Mouse (Mus musculus) embryonic fibroblast, embryonic 13.5 days (primary cell): ENCODE measurements around the gene Tsku. TPM values are rescaled to one million over a fixed set of nuclear protein-coding genes. Genes with fewer than 3 reads are reported as not detected.

Experiments used
- H3K27ac ChIP-seq: 2 replicates; pipeline ENCODE4 v1.5.1; 2012; ENCODE audit warnings: low read length, control low read depth, inconsistent platforms; ENCODE audit not compliant: insufficient read depth
- H3K4me1 ChIP-seq: 2 replicates; pipeline ENCODE4 v1.6.1; 2011; ENCODE audit warnings: low read length; ENCODE audit not compliant: control insufficient read depth, insufficient read depth
- H3K4me3 ChIP-seq: 2 replicates; pipeline ENCODE4 v1.5.1; 2011; ENCODE audit warnings: mild to moderate bottlenecking, control low read depth, low read length; ENCODE audit not compliant: insufficient read depth
- CTCF ChIP-seq: IDR thresholded peaks from 2 replicates; pipeline ENCODE4 v1.5.1; 2011; ENCODE audit warnings: mild to moderate bottlenecking, control low read depth, low read length, moderate library complexity, borderline replicate concordance; ENCODE audit not compliant: insufficient read depth
- POLR2A ChIP-seq: IDR thresholded peaks from 2 replicates; pipeline ENCODE4 v1.6.1; 2011; ENCODE audit warnings: low read depth, mild to moderate bottlenecking, control low read depth, low read length, moderate library complexity
- polyA plus RNA-seq: library from polyadenylated mRNA; stranded (reverse); fragments of >200 nt; gene quantifications from 2 replicates; pipeline ENCODE4 v1.2.4, GENCODE M21; 2011; ENCODE audit warnings: low read depth; ENCODE audit not compliant: missing spikeins, insufficient read length

Tsku gene
- polyA plus RNA-seq, 1 experiment: 63.1 TPM

DNA sequence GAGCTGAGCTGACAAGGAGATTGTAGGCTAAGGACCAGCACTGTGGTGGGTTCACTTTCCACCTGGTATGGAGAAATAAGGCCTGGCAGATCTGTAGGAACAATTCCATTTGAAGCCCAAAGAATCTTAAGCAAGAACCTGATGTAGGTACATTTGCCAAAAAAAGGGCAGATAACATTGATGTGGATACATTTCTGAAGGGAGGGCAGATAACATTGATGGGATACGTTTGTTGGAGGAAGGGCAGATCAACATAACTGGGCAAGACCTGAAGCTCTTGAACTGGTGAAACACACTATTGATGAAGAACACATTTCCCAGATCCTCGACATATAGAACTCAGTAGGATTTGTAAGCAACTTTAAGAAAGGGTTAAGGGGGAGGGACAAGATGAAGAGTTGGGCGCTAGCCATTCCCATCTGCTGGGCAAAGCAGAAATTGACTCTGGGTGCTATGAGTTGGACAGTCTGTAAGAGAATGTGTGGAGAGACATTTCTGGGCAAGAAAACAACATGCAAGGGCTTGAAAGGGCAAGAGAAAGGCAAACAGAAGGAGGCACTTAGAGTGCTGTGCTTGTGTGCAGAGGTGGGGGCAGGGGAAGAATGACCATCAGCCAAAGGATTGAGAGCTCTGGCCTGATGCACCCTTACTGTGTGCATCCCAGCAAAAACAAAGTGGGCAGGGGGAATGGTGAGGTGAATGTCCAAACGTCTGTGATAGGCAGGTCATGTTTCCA, 48.8 kb downstream of the Tsku start:
- TF ChIP-seq CTCF (no peak), POLR2A (no peak)
- H3K4me3 ChIP-seq: no peak overlapping the region
- no peaks in the 10 kb centered on the region for H3K4me1 ChIP-seq
- H3K27ac ChIP-seq: no peak overlapping the region

DNA sequence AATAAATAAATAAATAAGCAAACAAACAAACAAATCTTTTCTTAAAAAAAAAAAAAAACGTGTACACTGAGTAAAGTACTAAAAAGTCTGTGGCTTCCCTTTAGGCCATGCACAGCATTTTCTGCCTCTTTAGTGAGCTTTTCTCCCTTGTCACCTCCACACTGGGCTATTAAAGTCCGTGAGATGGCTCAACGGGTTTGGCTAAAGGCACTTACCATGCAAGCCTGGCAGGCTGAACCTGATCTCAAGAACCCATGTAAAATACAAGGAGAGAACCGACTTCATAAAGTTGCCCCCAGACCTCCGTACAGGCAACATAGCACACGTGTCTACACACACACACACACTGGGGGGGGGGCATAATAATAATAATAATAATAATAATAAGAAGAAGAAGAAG, 50.9 kb downstream of the Tsku start:
- no peak overlapping the region for H3K4me3 ChIP-seq
- H3K27ac ChIP-seq: no peak overlapping the region
- no peak for TF ChIP-seq CTCF
- TF ChIP-seq POLR2A: no peak
- H3K4me1 ChIP-seq: no peaks in the 10 kb centered on the region

DNA sequence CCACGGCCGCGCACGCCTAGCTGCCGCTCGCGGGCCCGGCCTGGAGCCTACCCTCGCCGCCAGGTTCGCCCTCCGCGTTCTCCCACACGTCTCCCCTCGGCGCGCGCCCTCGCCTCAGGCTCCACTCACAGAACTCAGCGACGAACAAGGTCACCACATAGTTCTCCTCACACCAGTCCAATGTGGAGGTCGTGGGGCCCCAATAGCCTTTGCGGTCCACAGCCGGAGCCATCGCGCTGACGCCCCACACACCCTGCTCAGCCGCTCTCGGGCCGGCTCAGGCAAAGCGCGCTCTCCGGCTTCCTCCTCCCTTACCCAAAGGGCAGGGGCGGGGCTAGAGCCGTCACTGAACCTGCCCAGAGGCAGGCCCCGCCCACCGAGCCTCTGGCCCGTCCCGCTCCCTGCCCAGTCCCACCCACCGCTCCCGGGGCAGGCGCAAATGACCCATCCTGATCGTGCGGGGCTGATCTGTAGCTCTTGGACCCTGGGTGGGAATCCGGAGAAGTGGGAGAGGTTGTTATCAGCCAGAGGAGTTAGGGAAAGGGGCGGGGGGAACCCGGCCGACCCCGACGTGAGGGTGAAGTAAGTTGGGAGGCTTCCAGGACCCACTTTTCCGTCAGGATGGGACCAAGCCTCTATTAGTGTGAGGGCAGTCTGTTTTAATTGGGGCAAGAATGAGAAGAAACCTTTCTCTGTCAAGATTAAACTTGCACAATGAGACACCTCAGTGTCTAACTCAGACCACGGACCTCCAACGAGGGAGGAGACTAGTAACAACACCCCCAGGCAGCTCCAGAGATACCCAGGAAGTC, 51.7 kb downstream of the Tsku start:
- peak overlapping the region; percentile 84 for H3K4me3 ChIP-seq
- no peaks in the 10 kb centered on the region for H3K4me1 ChIP-seq
- TF ChIP-seq POLR2A (peak; percentile 99), CTCF (no peak)
- H3K27ac ChIP-seq: no peak overlapping the region

DNA sequence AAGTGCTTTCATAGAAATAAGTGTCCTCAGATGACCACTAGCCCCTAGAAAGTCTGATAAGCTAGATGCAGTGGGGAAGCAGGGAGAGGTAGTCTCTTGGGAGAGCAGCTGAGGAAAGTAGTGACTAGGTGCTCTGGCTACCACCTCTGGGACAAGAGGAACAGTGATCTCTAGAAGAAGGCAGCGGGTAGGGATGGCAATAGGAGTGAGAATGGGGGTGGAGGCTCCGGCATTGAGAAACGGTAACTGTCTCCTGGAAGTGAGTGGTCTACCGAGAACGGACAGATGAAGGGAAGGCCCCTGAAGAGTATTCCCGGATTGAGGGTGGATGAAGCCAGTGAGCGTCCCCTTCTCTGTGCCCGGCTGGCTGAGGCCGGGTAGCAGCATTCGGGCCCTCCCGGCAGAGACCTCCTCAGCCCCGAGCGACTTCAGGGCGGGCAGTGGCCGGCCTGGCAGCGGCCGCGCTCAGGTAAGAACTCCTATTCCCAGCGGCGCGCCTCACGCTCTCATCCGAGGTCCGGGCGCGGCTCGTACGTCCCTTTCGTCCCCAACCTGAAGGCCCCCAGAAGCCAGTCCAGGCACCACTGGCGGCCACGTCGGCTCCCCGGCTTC, 52.4 kb downstream of the Tsku start:
- TF ChIP-seq CTCF (no peak), POLR2A (no peak)
- Histone ChIP-seq H3K4me1 (no peaks in the 10 kb centered on the region), H3K4me3 (peak overlapping the region; percentile 84), H3K27ac (no peak overlapping the region)

DNA sequence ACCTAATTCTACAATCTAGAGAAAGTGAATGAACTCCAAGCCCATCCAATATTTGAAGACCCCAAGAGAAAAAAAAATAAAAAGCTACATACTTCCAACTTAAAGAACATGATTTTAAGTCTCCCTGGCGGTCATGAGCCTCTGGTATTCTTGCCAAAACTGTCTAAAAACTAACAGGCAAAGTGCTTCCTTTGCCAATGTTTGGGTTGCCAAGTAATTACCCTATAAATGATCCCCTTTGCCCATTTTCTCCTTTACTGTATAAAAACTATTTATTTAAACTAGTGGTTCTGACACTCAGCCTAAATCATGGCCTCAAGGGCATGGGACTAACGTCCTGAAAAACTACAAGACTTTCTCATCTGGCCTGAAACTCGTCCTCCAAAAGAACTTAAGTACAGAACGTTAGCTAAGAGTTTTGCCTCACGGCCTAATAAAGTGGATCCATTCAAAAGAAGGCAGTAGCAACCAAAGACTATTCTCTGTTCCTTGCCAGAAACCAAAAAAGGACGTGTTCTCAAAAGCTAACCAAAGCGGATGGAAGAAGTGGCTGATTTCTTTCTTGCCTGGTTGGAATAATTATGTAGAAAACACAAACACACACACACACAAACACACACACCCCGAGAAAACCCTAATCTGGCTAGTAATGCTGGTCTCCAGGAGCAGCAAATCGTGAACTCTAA, 53.1 kb downstream of the Tsku start:
- H3K4me3 ChIP-seq: peak overlapping the region; percentile 84
- H3K27ac ChIP-seq: no peak overlapping the region
- H3K4me1 ChIP-seq: no peaks in the 10 kb centered on the region
- TF ChIP-seq POLR2A: no peak
- no peak for TF ChIP-seq CTCF

DNA sequence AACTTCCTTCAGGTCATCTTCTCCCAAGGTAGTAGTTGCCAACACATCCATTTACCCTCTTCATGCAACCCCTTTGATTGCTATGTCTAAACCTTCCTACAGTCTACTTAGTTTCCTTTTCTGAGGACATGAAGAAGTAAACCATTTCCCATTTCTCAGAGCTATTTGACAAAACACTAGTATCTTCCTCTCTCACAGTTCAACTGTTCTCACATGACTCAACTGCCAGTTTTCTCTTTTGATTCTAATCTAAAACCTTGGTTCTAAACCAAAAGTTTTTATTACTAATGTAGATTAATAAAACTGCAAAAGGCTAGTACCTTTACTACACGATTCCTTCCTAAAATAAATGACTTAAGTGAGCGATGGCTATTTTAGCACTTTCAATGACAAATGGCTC, 53.7 kb downstream of the Tsku start:
- H3K27ac ChIP-seq: no peak overlapping the region
- no peak for TF ChIP-seq POLR2A
- no peak for TF ChIP-seq CTCF
- no peaks in the 10 kb centered on the region for H3K4me1 ChIP-seq
- H3K4me3 ChIP-seq: no peak overlapping the region

Other genes with a start within 250 kb of the Tsku start
- 31.4 and 48.8 TPM in 2 replicates for gene Myo7a, start 241.8 kb downstream of the Tsku start, polyA plus RNA-seq
- gene Omp, start 215.8 kb downstream of the Tsku start, polyA plus RNA-seq: 0.30 and 0.40 TPM in 2 replicates
- gene Capn5, start 183.1 kb downstream of the Tsku start, polyA plus RNA-seq: 8.1 and 8.9 TPM in 2 replicates
- not detected in 2 replicates for gene B3gnt6, start 161.8 kb downstream of the Tsku start, polyA plus RNA-seq
- gene Acer3, start 40.1 kb downstream of the Tsku start, polyA plus RNA-seq: 26.2 and 40.3 TPM in 2 replicates
- not detected in 2 replicates for gene Gucy2d, start 79.1 kb upstream of the Tsku start, polyA plus RNA-seq
- gene Lrrc32, start 128.0 kb upstream of the Tsku start, polyA plus RNA-seq: 95.5 and 220 TPM in 2 replicates